Mouse (Mus musculus): ENCODE results near the gene Pdzk1. TPM values are rescaled to one million over a fixed set of nuclear protein-coding genes. Genes with fewer than 3 reads are reported as not detected.

Pdzk1 gene
- total and polyA plus RNA-seq, 3 experiments = 0.18 to 0.27 TPM; not detected in 1

DNA sequence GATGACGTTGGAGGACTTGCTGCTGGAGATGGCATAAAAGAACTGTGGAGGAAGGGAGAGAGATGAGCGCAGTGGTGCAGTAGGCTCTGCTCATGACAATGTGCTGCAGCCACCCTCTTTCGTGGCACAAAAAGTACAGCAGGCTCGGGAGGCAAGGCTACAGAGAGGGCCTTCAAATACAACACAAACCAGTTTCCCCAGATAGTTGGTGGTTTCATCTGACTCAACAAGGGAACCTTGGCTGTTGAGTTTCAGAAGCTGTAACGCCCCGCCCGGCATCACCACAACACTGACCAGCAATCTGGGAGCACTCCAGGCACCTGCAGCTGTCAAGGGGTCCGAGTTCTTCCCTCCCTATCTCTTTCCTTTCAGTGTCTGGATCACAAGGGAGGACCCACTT is 43.4 kb downstream of the Pdzk1 start:
- Histone ChIP-seq H3K79me2 (ENCODE audit: control insufficient read depth, insufficient read depth, low read length, poor library complexity) (no peaks in the 10 kb centered on the region), H3K4me1 (ENCODE audit: control insufficient read depth in 1 of 2, insufficient read depth in 2 of 2, low read length in 2 of 2) (no peaks in the 10 kb centered on the region), H3K4me3 (ENCODE audit: control insufficient read depth in 1 of 2, insufficient read depth in 1 of 2, low read depth in 2 of 2, low read length in 2 of 2) (no peak overlapping the region), H3K27me3 (ENCODE audit: control insufficient read depth in 1 of 2, insufficient read depth in 2 of 2, low read length in 2 of 2) (no peaks in the 10 kb centered on the region), H3K36me3 (ENCODE audit: control insufficient read depth in 1 of 2, insufficient read depth in 2 of 2, low read length in 2 of 2) (peaks cover 0 to 43% of the 10 kb centered on the region in 2 experiments; a peak in 2 of 4 replicates), H3K9me3 (replicated peaks; ENCODE audit: insufficient read depth, low read length) (no peaks in the 10 kb centered on the region), H3K9ac (ENCODE audit: control insufficient read depth, low read depth, low read length, poor library complexity, severe bottlenecking) (no peak overlapping the region), H3K27ac (ENCODE audit: control insufficient read depth, low read depth, low read length) (no peak overlapping the region)
- TF ChIP-seq USF2 (IDR thresholded peaks at IDR 0.05; ENCODE audit: borderline replicate concordance in 1 of 2, insufficient read depth in 1 of 2, low read depth in 1 of 2, low read length in 2 of 2) (no peak), ZC3H11A (IDR thresholded peaks at IDR 0.05; ENCODE audit: low read depth, low read length) (no peak), UBTF (IDR thresholded peaks at IDR 0.05; ENCODE audit: borderline replicate concordance, insufficient read depth, low read depth, low read length) (no peak), MYB (IDR thresholded peaks at IDR 0.05; ENCODE audit: low read depth, low read length) (no peak), SIN3A (IDR thresholded peaks at IDR 0.05; ENCODE audit: low read length) (no peak), NRF1 (IDR thresholded peaks at IDR 0.05; ENCODE audit: insufficient read depth, low read depth, low read length, poor library complexity, severe bottlenecking) (no peak), KAT2A (conservative IDR thresholded peaks at IDR 0.05; ENCODE audit: low read depth, low read length) (no peak), ZKSCAN1 (IDR thresholded peaks at IDR 0.05; ENCODE audit: low read depth, low read length) (no peak), POLR2A (IDR thresholded peaks at IDR 0.05; ENCODE audit: control insufficient read depth in 1 of 2, insufficient read depth in 1 of 2, low read depth in 1 of 2, low read length in 2 of 2, poor library complexity in 1 of 2) (no peak), CHD2 (IDR thresholded peaks at IDR 0.05; ENCODE audit: low read length) (no peak), USF1 (IDR thresholded peaks at IDR 0.05; ENCODE audit: low read depth, low read length) (no peak), ELF1 (IDR thresholded peaks at IDR 0.05; ENCODE audit: low read depth, low read length) (no peak), ETS1 (IDR thresholded peaks at IDR 0.05; ENCODE audit: low read depth, low read length) (no peak), POLR2AphosphoS5 (IDR thresholded peaks at IDR 0.05; ENCODE audit: borderline replicate concordance, low read depth, low read length) (no peak), BHLHE40 (IDR thresholded peaks at IDR 0.05; ENCODE audit: borderline replicate concordance, low read depth, low read length) (no peak), NELFE (IDR thresholded peaks at IDR 0.05; ENCODE audit: low read depth, low read length) (no peak), MYC (IDR thresholded peaks at IDR 0.05; ENCODE audit: low read depth, low read length) (no peak), MXI1 (IDR thresholded peaks at IDR 0.05; ENCODE audit: low read depth, low read length) (no peak), CTCF (IDR thresholded peaks at IDR 0.05 in 2 of 3, conservative IDR thresholded peaks at IDR 0.05 in 1 of 3; ENCODE audit: control insufficient read depth in 1 of 3, insufficient read depth in 1 of 3, low read depth in 2 of 3, low read length in 3 of 3, poor library complexity in 1 of 3, severe bottlenecking in 1 of 3) (no peak), TBP (IDR thresholded peaks at IDR 0.05; ENCODE audit: low read depth, low read length) (no peak)
- DNase-seq (ENCODE audit: low read depth, low spot score) = no peak
